Mouse (Mus musculus) liver, embryonic 14.5 days (tissue): ENCODE data around the gene Aqp6. TPM values are rescaled to one million over a fixed set of nuclear protein-coding genes. Genes with fewer than 3 reads are reported as not detected.

Experiments
- ATAC-seq: fragments of 200-750 bp; cut with Nextera tagmentation; 2 replicates; pipeline ENCODE4 v1.8.0; 2017; ENCODE audit warnings: moderate number of reproducible peaks, mild to moderate bottlenecking, moderate library complexity; ENCODE audit not compliant: insufficient read depth
- DNase-seq, 3 experiments: peaks; one replicate each; pipeline ENCODE4 v3.0.0-alpha.2; 2012 to 2013; ENCODE audit warnings: low read depth in 3 of 3, low spot score in 3 of 3
- H3K27ac ChIP-seq: fragments of 300-500 bp; sonication (generic); 2 replicates; pipeline ENCODE4 v1.5.1; 2014; ENCODE audit warnings: moderate library complexity, mild to moderate bottlenecking, control low read depth, inconsistent platforms
- H3K27me3 ChIP-seq: fragments of 300-500 bp; sonication (generic); 2 replicates; pipeline ENCODE4 v1.6.1; 2014; ENCODE audit warnings: mild to moderate bottlenecking, low read length, moderate library complexity; ENCODE audit not compliant: control insufficient read depth, insufficient read depth
- H3K36me3 ChIP-seq: fragments of 300-500 bp; sonication (generic); replicated peaks from 2 replicates; pipeline ENCODE4 v1.6.1; 2014; ENCODE audit warnings: low read depth; ENCODE audit not compliant: control insufficient read depth, insufficient read depth
- H3K4me1 ChIP-seq, 2 experiments: fragments of 200-500 bp in 1 of 2; fragments of 300-500 bp in 1 of 2; sonication (generic) in 1 of 2; replicated peaks; 2 replicates each; pipeline ENCODE4 v1.6.1; 2012 to 2014; ENCODE audit warnings: antibody characterized with exemption in 1 of 2, inconsistent platforms in 1 of 2, low read length in 1 of 2; ENCODE audit not compliant: control insufficient read depth in 2 of 2, insufficient read depth in 2 of 2
- H3K4me2 ChIP-seq: fragments of 300-500 bp; sonication (generic); 2 replicates; pipeline ENCODE4 v1.6.1; 2014; ENCODE audit warnings: low read depth, mild to moderate bottlenecking, control low read depth, moderate library complexity
- H3K4me3 ChIP-seq, 2 experiments: fragments of 200-500 bp in 1 of 2; fragments of 300-500 bp in 1 of 2; sonication (generic) in 1 of 2; 2 replicates each; pipeline ENCODE4 v1.5.1; 2012 to 2014; ENCODE audit warnings: low read depth in 2 of 2, low read length in 2 of 2, mild to moderate bottlenecking in 2 of 2, control low read depth in 1 of 2, inconsistent platforms in 1 of 2, moderate library complexity in 1 of 2; ENCODE audit not compliant: insufficient read depth in 1 of 2
- H3K9ac ChIP-seq: fragments of 300-500 bp; sonication (generic); replicated peaks from 2 replicates; pipeline ENCODE4 v1.6.1; 2014; ENCODE audit warnings: mild to moderate bottlenecking, control low read depth, moderate library complexity
- H3K9me3 ChIP-seq: fragments of 300-500 bp; sonication (generic); 2 replicates; pipeline ENCODE4 v1.6.1; 2016; ENCODE audit warnings: low read length, mixed read lengths; ENCODE audit not compliant: control insufficient read depth
- CTCF ChIP-seq: IDR thresholded peaks from 2 replicates; pipeline ENCODE4 v1.5.1; 2016; ENCODE audit warnings: antibody characterized with exemption, low read depth, control low read depth
- EP300 ChIP-seq: IDR thresholded peaks from 2 replicates; pipeline ENCODE4 v1.6.1; 2016; ENCODE audit warnings: antibody characterized with exemption, low read depth
- WGBS: fragments of 180-500 bp; shearing (Covaris S2); extraction: QIAGEN DNeasy Blood & Tissue Kit; methylation state at CpG from one replicate; pipeline ENCODE4 v1.1.7; 2014; ENCODE audit not compliant: insufficient replicate concordance; 5-methylcytosine and 5-hydroxymethylcytosine counted together
- polyA plus RNA-seq, 2 experiments: library from polyadenylated mRNA; depleted of rRNA in 1 of 2; stranded (reverse) in 1 of 2; unstranded in 1 of 2; fragments of >200 nt; fragmentation: Nextera tagmentation in 1 of 2; extraction: Ambion mirVana in 1 of 2; gene quantifications; 2 replicates each; pipeline versions ENCODE4 v1.2.1 to v1.2.3; 2012 to 2014

Aqp6 gene
- polyA plus RNA-seq, 2 experiments: not detected

DNA sequence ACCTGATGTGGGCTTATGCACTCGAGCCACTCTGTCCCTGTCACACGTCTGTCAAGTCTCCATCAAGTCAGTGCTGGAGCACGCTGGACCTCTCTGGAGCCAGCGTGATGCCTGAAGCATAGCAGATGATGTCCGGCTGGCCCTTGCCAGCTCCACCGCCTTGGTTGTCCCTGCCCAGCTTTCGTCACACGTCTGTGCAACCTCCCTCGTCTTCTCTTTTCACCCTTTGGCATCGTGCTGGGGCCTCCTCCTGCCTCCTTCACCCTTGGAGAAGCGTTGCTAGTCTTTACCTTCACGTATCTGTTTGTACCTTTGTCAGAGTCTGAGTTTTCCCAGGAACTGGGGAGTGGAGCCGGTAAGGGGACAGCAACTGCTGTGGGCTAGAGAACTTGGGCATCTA, 13.1 kb downstream of the Aqp6 start:
- H3K27ac ChIP-seq: no peak overlapping the region
- H3K4me1 ChIP-seq: no peaks in the 10 kb centered on the region
- ATAC-seq (no peak), DNase-seq (no peak)
- H3K9me3 ChIP-seq: no peaks in the 10 kb centered on the region; the same call in 1 of the 2 replicates
- no peak overlapping the region for H3K4me2 ChIP-seq
- WGBS: 60% methylated on average over 13 of the region's 13 CpGs
- H3K9ac ChIP-seq: no peak overlapping the region
- no peaks in the 10 kb centered on the region for H3K36me3 ChIP-seq
- H3K4me3 ChIP-seq: no peak overlapping the region
- peaks cover 6% of the 10 kb centered on the region for H3K27me3 ChIP-seq
- TF ChIP-seq EP300 (no peak), CTCF (no peak)

DNA sequence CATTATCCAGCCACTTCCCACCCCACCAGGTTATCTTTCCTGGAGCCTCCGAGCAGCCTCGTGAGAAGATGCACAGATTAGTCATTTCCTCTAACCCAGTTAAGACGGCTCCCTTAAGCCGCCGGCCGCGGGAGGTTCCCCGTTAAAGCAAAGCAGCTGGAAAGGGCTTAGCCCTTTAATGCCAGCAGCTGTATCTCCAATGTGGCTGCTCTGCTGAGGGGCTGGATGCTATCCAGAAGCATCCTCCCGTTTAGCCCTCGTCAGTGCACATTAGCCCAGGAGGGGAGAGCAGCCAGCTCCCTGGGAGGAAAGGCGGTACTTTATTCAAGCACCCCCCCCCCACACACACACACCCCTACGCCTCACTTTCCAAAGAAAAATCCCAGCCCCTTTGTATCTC, 13.6 kb downstream of the Aqp6 start:
- DNase-seq: no peak
- Histone ChIP-seq H3K27ac (no peak overlapping the region), H3K9ac (no peak overlapping the region), H3K9me3 (no peaks in the 10 kb centered on the region; the same call in 1 of the 2 replicates), H3K27me3 (peaks cover 6% of the 10 kb centered on the region), H3K4me3 (no peak overlapping the region), H3K36me3 (peaks cover 4% of the 10 kb centered on the region; the same call in 1 of the 2 replicates), H3K4me2 (no peak overlapping the region), H3K4me1 (no peaks in the 10 kb centered on the region)
- no peak for TF ChIP-seq EP300
- TF ChIP-seq CTCF: no peak
- WGBS: 18% methylated on average over 12 of the region's 12 CpGs
- no peak for ATAC-seq

DNA sequence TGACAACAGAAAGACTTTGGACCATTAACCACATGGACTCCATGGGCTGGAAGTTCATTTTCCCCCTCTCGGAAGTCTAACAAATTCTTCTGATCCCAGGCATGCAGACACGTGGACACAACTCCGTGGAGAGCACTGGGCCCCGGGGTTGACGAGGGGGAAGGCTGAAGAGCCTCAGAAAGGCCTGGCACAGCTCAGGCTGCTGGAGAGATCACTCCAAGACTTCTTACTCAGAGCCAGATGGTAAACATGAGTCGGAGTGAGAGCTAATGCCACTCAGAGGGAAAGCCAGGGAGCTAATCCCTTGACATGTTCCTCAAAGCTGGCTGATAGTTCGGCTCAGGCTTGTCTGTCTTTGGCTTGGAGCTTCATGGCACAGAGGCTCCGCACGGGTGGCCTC, 14.0 kb downstream of the Aqp6 start:
- H3K4me1 ChIP-seq: no peaks in the 10 kb centered on the region
- H3K27ac ChIP-seq: no peak overlapping the region
- no peak overlapping the region for H3K4me3 ChIP-seq
- peaks cover 8% of the 10 kb centered on the region; the same call in 1 of the 2 replicates for H3K36me3 ChIP-seq
- no peaks in the 10 kb centered on the region; the same call in 1 of the 2 replicates for H3K9me3 ChIP-seq
- DNase-seq: no peak
- 51% methylated on average over 9 of the region's 9 CpGs for WGBS
- TF ChIP-seq EP300 (no peak), CTCF (no peak)
- no peak overlapping the region for H3K9ac ChIP-seq
- ATAC-seq: no peak
- H3K27me3 ChIP-seq: peaks cover 6% of the 10 kb centered on the region
- H3K4me2 ChIP-seq: no peak overlapping the region

DNA sequence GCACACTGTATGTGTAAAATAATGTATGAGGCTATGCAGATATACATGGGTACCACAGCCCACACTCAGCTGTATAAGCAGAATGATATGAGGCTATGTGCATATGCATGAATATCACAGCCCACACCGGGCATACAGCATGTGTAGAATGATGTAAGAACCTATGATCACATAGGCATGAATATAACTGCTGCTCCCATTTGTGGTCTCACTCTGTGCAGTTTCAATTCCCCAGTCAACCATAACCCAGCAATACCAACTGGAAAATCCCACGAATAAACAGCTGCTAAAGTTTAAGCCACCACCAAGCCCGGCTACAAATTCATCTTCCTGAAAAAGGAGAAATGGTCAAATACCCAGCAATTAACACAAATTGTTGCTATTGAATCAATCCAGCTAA, 17.4 kb downstream of the Aqp6 start:
- H3K4me1 ChIP-seq: no peaks in the 10 kb centered on the region
- H3K4me3 ChIP-seq: no peak overlapping the region
- 84% methylated on average over 3 of the region's 3 CpGs for WGBS
- H3K4me2 ChIP-seq: no peak overlapping the region
- TF ChIP-seq EP300: no peak
- no peak for TF ChIP-seq CTCF
- DNase-seq (no peak), ATAC-seq (no peak)
- peaks cover 4% of the 10 kb centered on the region for H3K27me3 ChIP-seq
- H3K9ac ChIP-seq: no peak overlapping the region
- H3K36me3 ChIP-seq: peaks cover 38% of the 10 kb centered on the region
- H3K27ac ChIP-seq: no peak overlapping the region
- no peaks in the 10 kb centered on the region for H3K9me3 ChIP-seq

DNA sequence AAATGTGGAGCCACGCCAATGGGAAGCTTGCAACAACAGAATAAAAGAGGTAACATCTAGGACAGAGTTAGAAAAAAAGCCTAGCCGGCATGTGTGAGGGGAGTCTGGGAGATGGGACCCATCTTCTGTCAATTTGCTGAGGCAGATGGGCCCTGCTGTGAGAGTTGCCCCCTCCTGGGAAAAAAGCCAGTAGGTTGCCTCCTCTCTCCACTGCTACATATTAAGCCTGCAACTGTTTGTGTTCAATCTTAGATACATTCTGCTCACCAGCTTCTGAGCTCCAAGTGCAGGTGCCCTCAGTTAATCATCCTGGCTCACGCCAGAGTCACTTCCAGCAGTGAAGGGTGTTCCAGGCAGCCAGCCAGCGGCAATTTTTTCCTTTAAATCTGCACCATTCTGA, 18.6 kb downstream of the Aqp6 start:
- H3K4me3 ChIP-seq: no peak overlapping the region
- H3K27me3 ChIP-seq: no peaks in the 10 kb centered on the region; the same call in 1 of the 2 replicates
- H3K9ac ChIP-seq: no peak overlapping the region
- DNase-seq: no peak
- TF ChIP-seq CTCF (no peak), EP300 (no peak)
- no peaks in the 10 kb centered on the region for H3K9me3 ChIP-seq
- H3K36me3 ChIP-seq: peaks cover 50% of the 10 kb centered on the region
- WGBS: 90% methylated on average over 4 of the region's 4 CpGs
- H3K4me1 ChIP-seq: no peaks in the 10 kb centered on the region
- H3K27ac ChIP-seq: no peak overlapping the region
- no peak for ATAC-seq
- H3K4me2 ChIP-seq: no peak overlapping the region
